Mouse (Mus musculus): ENCODE measurements around the gene Ube2dnl2. TPM values are rescaled to one million over a fixed set of nuclear protein-coding genes. Genes with fewer than 3 reads are reported as not detected.

Gene Ube2dnl2
- not detected for total RNA-seq (2021)

DNA sequence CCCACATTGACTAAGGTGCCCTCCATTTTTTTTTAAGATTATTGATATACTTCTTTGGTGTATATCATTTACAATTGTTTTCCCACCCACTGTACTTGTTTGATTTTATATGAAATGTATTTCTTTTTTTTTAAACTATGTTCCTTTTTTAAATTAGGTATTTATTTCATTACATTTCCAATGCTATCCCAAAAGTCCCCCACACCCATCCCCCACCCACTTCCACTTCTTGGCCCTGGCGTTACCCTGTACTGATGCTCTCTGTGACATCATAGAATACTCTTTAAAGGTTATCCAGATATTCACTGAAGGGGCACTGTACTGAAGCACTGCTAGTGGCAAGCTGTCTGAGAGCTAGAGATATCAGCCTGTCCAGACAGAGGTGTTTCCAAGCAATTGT is at the start of gene Ube2dnl2:
Gene Ube2dnl2 (plus strand): TSS at position 301 of the 400 bp plus-strand sequence.
- no peak for DNase-seq

GRCm38 (mm10) chrX:114895489-114895888 is 11.9 kb upstream of the Ube2dnl2 start:
- no peak for DNase-seq

DNA sequence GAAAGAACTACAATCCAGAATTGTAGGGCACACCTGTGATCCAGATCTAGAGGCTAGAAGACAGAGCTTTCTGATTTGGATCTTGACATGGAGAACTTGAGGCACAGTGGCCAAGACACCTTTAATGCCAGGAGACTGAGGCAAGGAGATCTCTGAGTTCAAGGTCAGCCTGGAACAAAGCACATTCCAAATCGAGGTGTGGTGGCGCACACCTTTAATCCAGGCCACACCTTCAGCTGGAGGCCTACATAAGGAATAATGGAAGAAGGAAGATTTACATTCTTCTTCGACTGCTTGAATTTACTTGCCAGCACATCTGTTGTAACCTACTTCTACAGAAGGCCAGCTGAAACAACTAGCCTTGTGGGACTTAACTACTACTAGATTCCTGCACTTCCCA is 9.9 kb upstream of the Ube2dnl2 start:
- no peak for DNase-seq

DNA sequence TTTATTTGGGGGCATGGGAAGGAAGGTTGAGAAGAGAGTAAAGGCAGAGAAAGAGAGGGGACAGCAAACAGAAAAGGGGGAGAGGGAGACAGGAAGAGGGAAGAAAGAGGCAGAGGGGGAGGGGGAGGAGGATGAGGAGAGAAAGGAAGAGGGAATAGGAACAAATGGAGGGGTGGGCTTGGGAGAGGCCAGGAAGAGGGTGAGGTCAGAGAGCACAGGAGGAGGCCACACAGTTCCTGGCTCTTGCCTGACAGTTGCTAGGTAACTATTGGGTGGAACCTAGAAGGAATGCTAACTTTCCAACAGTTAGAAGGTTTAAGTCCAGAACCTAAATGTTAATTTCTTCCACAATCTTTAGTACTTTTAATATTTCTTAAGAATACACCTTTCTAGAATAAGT is 4.0 kb upstream of the Ube2dnl2 start:
- DNase-seq = no peak

GRCm38 (mm10) chrX:114904712-114905111 is 2.7 kb upstream of the Ube2dnl2 start, which contains the start of gene Ube2dnl1:
Ube2dnl1 (plus strand) TSS chrX:114905012.
- no peak for DNase-seq

DNA sequence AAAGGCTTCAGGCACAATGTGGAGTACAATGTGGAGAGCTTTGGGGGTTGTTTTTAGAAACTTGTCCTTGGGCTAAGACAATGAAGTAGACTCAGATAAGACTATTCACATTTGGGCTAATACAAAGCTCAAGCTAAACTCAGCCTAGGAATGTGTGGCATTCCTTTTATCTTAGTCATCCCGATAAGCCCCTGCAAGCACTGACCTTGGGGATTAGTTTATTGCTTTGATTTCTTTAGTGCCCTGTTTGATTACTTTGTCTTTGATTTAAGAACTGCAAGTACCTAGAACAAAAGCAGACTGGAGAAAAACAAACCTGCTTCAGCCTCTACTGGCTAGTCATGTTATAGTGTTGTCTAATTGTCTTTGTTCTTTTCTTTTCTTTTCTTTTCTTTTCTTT is 47.7 kb downstream of the Ube2dnl2 start:
- DNase-seq = no peak

Other genes starting within 250 kb of the Ube2dnl2 start
- not detected for gene Ube2dnl1, start 2.6 kb upstream of the Ube2dnl2 start, total RNA-seq (2021)